Mouse (Mus musculus) kidney, adult 11 months (tissue): ENCODE measurements at regions not wholly inside any gene's neighbourhood (a gene's known extent, or its start where the extent isn't known, plus 50 kb on each side); places are given as distances from the start of the nearest gene placed in this dataset.

Experiments used
- DNase-seq: peaks from one replicate; pipeline ENCODE4 v3.0.0; 2022

DNA sequence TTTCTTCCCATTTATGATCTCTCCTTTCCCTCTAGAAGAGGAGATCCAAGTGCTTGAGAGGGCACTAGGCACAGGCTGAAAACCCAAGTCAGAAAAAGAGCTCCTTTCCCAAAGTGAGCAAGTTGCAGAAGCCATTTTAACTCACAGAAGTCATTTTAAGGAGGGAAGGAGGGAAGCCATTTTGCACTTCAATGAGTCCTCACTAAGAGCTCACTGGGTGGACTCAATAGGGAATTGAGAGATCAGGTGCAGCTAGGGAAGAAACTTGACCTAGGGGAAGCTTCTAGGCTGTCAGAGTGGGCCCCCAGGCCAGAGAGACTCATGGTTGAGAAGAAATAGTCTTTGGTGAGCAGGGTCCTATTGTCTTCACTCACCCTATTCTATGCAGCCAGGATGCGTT, 363.5 kb upstream of the Nrp1 start:
- no peak for DNase-seq

DNA sequence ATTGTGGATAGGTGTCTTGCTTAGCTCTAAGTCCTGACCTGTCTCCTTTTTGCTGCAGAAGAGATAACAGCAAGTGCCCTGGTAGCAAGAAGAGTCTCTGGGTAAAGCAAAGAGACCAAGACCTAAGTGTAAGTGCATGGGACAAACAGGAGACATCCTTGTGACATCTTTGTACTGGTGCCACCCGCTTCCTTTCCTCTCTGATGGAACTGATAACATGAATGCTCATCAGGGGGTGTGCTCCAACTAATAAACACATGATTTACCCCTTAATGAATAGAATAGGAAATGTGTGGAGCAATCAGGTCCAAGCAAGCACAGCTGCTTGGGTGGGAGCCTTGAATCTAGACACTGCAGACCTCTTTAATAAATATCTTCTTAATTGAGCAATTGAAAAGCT, 362.9 kb upstream of the Nrp1 start:
- DNase-seq: no peak

DNA sequence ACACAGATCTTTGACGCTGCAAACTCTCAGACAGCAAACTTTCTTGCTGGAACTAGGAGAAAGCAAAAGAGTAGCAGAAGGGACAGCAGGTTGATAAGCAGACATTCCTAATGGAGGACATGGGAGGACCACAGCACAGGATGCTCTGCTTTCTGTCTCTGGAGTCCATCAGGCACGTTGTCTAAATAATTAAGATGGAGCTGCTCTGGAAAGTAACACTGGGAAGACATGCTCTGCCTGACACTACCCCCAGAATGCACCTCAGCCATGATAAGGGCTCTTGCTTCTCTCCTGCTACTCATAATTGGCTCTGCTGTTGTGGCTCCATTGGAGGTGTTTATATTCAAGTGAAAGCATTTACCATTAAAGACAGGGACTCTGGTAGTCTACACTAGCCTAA, 356.0 kb upstream of the Nrp1 start:
- DNase-seq: no peak

GRCm38 (mm10) chr8:128002806-128003205, 355.6 kb upstream of the Nrp1 start:
- DNase-seq: no peak

DNA sequence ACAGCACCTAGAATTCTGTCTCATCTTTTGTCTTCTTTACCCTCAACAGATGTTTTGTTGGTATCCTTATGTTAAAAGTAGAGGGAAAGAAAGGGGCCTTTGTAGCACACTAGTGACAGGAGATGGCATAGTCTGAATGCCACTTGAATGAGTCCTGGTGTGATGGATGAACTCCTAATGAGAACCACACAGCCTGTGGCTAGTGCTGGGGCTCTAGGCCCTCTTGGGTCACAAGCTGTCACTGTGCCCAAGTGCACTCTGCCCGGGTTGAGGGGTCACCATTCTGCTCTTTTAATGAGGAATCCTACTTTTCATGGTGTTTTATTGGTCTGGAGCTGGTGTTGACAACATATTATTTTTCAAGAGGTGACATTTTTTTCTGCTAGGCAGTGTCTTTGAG, 355.0 kb upstream of the Nrp1 start:
- no peak for DNase-seq

DNA sequence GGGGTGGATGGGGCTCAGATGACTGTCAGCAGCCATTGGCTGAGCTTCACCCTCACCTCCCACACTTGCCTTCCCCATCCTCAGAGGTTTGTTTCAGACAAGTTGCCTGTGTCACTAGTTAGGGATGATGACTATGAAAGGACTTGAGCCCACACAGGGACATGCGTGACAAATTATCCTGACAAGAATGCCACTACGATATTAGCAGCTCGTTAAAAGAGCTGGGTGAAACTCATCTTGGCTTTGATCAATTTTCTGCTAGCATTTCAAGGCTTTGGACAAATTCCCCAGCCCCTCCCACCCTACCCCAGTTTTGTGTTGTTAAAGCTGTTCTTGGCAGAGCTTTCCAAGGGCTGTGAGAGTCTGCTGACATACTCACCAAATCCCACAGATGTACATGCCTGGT, 354.5 kb upstream of the Nrp1 start:
- no peak for DNase-seq

DNA sequence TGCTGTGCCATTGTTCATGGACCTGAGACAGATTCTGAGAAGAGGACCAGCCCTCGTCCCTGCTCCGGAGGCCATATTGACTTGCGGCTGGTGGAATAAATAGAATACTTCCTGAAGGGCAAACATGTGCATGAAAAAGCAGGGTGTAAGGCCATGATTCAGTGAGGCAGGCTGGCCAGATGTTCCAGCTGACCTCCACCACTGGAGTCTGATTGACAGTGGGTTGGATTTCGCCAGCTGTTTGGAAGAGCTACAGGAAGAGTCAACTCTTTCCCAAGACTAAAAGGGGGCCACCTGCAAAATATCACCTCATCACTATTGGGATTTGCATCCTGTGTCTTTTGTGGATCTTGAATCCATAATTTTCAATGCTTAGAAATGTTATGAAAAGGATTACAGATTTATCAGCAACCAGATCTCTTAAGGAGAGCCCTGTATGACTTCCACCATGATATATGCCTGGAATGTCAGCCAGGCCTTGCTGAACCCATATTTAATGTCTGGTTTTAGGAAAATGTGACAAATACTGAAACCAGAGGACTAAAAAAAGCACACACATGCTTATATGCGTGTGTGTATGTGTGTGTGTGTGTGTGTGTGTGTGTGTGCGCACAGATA, 348.9 kb upstream of the Nrp1 start:
- DNase-seq: peak; percentile 17

DNA sequence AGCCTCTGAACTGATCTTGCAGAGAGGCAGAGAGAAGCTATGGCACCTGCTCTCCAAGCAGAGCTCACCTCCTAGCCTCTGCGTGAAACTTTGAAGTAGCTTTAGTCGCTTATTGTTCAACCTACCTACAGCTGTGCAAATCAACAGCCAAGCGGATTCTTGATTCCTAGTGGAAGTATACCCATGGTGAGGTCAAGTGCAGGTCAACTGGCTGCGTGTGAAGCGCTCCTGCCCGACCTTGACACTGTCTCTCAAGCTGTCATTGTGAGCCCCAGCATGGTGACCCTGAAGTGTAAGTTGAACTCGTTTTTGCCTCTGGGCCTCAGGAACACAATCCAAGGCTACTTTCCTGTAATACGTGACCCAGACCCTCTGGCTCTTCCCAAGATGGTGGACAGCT, 341.2 kb upstream of the Nrp1 start:
- no peak for DNase-seq

- no peak for DNase-seq
Observed at GRCm38 (mm10) chr8:128023661-128024060, 334.7 kb upstream of the Nrp1 start.

- peak; percentile 12 for DNase-seq
Observed at GRCm38 (mm10) chr8:128024774-128025222, 333.6 kb upstream of the Nrp1 start.

- peak; percentile 72 for DNase-seq
Observed at GRCm38 (mm10) chr8:128025251-128025856, 333.1 kb upstream of the Nrp1 start.

DNA sequence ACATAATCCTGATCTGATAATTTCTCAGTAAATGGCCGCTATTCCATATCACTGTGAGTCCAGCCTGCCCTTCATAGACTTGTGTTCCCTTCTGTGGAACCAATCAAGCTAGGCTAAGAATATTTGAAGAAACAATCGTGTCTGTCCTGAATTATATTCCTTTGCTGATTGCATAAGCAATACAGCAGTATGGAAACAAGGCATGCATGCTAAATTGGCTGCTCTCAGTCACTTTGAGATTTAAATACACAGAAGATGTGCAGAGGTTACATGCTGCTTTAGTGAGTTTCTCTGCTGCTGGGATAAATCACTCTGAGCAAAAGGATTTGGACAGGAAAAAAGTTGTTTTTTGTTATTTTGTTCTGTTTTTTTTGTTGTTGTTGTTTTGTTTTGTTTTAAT, 331.4 kb upstream of the Nrp1 start:
- no peak for DNase-seq

DNA sequence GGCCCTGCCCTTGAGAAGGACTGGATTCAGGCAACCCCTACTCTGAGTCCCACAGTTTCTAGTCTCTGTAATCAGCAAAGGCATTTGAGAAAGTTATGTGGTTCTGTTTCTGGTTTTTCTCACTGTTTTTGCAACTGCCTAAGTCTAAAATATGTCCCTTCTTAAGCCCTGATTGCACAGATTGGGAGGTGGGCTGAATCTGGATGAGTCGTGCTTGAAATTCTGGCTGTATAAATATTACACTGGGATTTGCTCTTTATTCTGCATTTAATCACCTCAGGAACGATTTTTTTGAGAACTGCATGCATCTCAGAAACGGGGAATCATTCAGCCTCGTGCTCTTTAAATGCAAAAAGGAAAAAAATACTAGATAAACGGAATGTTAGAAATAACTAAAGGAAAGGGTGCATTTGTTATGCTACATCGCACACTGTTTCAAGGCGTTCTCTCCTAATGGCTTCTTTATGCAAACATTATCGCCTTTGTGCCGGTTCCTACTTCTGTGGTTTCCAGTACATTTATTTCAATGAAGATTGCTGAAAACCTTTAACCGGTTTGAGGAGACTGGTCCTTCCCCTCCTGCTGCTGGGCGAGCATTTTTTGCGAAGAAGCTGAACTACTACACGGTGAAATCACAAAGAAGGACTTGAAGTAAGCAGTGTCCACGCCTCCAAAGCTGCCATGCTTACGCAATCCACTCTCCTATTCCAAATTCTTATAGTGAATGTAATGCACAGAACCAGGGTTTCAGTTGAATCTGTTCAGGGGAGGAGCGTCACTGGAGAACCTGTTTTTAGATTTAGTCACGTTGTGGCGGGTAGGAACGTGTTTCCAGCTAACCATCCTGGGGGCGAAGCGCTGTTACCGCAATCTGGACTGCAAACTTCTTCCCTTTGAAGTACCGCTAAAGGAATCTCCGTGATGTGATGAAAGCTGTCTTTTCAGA, 327.8 kb upstream of the Nrp1 start:
- no peak for DNase-seq

- no peak for DNase-seq
Observed at GRCm38 (mm10) chr8:128034127-128034526, 324.3 kb upstream of the Nrp1 start.

DNA sequence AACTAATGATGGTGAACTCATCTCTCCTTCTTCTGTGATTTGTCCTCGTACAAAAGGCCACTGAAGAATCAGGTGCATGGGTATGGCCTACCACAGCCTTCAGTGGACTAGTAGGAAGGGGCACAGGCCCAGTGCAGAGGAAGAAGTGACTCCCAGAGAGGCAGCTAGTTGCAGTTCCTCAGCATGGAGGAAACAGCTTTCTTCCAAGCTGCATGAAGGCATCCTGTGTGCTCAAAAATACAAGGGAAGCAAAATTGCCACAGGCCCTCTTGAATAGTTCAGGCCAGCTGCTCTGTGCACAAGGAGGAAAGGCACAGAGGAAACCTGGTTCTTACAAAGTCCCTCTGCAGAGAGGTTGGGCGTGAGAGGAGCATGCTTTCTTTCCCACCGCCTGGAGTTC, 322.7 kb upstream of the Nrp1 start:
- DNase-seq: no peak

DNA sequence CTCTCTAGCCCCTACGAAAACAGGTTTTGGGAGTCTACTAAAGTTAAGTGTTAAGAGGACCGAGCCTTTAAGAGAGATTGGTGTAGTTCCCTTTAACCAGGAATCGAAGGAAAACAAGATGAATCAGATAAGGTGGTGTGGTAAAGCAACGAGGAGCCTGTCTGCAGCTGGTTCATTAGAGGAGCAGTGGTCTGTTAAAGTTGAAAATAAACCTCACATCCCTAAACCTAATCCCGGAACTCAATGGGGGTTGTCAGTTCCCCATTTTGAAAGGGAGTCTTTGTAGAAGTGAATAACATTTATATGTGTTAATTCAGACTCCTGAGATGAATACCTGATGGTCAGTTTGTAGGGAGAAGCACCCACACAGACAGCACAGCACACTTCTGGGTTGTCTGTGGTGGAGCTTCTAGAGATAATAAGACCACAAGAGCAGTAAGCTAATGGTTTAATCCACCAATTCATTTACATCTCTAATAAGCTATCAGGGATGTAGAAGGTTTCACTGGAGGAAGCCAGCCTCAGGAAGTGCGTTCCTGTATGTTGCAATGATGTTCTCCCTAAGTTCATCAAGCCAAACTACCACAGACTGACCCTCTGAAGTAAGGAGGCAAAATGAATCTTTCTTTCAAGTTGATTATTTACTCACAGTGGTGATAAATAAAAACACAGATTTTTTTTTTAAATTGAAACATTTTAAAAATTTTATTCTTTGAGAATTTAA, 318.9 kb upstream of the Nrp1 start:
- no peak for DNase-seq

GRCm38 (mm10) chr8:128042877-128043276, 315.5 kb upstream of the Nrp1 start:
- DNase-seq: no peak

DNA sequence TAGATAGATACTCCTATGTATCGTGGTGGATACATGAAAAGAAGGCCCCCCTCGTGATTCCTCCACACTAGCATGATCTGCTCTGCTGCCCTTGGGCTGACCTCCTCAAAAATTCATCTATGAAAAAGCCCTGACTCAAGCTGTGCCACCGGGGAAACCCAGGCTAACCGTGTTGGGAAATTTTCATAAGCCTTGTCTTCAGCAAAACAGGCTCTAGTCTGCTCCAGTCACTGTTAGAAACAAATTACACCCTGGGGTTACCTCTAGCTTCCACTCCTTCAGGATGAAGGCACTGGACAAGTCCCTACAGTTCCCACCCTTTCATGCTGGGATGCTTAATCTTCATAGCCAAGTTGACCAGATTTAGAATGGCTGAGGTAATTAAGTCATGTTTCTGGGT, 315.0 kb upstream of the Nrp1 start:
- DNase-seq: no peak

DNA sequence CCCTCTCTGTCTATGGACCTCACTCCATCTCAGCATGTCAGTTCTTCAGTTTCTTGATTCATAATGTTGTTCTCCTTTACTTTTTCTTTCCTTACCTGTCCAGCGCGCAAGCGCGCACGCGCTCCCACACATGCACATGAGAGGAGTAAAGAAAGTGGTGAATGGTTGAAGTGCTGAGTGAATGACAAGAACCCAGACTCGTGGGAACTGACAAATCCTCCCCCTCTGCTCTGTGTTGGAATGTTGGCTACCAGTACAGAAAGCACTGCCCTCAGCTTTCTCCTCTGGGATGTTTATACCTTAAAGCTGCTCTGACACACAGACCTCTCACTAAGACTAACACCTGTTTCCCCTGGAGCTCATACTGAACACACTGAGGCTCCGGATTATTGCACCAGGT, 302.2 kb upstream of the Nrp1 start:
- DNase-seq: no peak

GRCm38 (mm10) chr8:128057845-128058244, 300.6 kb upstream of the Nrp1 start:
- no peak for DNase-seq

DNA sequence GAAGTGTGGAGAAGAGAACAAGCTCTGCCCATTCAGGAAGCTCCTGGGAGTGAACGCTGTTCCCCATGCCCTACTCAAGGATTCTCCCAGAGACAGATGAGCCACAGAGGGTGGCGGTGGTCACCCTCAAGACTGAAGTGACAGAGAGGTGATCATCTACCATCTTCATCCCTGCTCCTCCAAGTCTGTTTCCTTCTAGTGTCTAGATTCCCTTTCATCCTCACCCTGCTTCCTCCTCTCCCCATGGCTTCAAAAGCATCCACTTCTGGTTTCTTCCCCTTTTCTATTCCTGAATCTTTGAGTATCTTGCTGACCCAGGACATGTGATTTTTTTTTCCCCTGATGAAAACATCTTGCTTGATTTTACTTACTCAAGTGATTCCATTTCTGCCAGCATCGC, 298.6 kb upstream of the Nrp1 start:
- DNase-seq: no peak

DNA sequence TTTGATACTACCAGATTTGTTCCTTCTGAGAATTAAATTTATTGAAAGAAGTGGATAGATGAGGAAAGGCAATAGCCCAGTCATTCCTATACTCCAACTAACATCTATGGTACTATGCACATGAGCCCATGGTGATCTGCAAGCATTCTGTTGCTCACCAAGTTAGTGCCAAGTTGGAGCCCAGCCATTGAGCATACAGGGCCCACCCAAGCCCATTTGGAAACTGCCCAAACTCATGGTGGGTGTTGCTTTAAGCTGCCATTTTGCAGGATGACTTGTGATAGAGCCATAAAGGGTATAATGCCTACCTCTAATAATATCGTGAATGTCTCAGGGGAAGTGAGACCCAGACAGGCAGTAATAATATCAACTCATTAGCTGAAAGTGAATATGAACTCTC, 294.2 kb upstream of the Nrp1 start:
- DNase-seq: no peak

DNA sequence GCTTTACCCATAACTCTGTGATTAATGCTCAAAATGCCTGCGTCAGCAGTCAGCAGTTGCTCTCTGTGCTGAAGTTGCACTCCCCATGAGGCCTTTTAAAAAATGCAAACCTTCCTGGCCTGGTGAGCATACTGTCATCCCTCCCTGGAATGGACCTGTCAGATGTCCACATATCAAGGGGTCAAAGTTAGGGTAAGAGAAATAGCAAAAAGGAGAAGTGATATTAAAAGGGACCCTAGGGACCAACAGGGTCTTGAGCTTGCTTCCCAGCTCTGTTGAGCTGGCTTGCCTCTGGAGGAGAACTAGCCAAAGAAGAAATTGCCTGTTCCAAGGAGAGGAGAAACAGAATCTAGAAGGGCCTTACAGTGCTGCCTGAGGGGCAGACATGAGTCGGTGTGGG, 293.3 kb upstream of the Nrp1 start:
- no peak for DNase-seq
